Mouse (Mus musculus): Measurements from ENCODE around the gene Lama5.
"Not testable (repeated sequence)": the region's sequence is repeated elsewhere in the genome, so short reads cannot be mapped to it uniquely, and the experiment has no call there.

Gene Lama5

GRCm38 (mm10) chr2:180197323-180198037 lies 28.2 kb downstream of the Lama5 start:
- DNase-seq (ENCODE audit: low spot score): no peak

GRCm38 (mm10) chr2:180196610-180197322 lies 28.9 kb downstream of the Lama5 start:
- no peak for DNase-seq (ENCODE audit: low spot score)

- DNase-seq (ENCODE audit: low spot score): no peak
Measured at GRCm38 (mm10) chr2:180187362-180187761, 38.3 kb downstream of the Lama5 start.

GRCm38 (mm10) chr2:180185686-180186085 lies 40.0 kb downstream of the Lama5 start:
- no peak for DNase-seq (ENCODE audit: low spot score)

GRCm38 (mm10) chr2:180184752-180185109 lies 40.9 kb downstream of the Lama5 start:
- DNase-seq (ENCODE audit: low spot score): no peak

GRCm38 (mm10) chr2:180184011-180184751 lies 41.5 kb downstream of the Lama5 start:
- no peak for DNase-seq (ENCODE audit: low spot score)

GRCm38 (mm10) chr2:180181542-180181941 lies 44.1 kb downstream of the Lama5 start:
- no peak for DNase-seq (ENCODE audit: low spot score)

- no peak for DNase-seq (ENCODE audit: low spot score)
Measured at GRCm38 (mm10) chr2:180175725-180176124, 49.9 kb downstream of the Lama5 start.

GRCm38 (mm10) chr2:180174121-180174520 lies 51.5 kb downstream of the Lama5 start:
- DNase-seq (ENCODE audit: low spot score): no peak

GRCm38 (mm10) chr2:180173711-180174110 lies 51.9 kb downstream of the Lama5 start:
- not testable (repeated sequence) for DNase-seq (ENCODE audit: low spot score)

GRCm38 (mm10) chr2:180173163-180173562 lies 52.5 kb downstream of the Lama5 start:
- no peak for DNase-seq (ENCODE audit: low spot score)

- DNase-seq (ENCODE audit: low spot score): no peak
Measured at GRCm38 (mm10) chr2:180172152-180172551, 53.5 kb downstream of the Lama5 start.

- no peak for DNase-seq (ENCODE audit: low spot score)
Measured at GRCm38 (mm10) chr2:180171522-180172070, 54.1 kb downstream of the Lama5 start.

- peak; percentile 93 for DNase-seq (ENCODE audit: low spot score)
Measured at GRCm38 (mm10) chr2:180170806-180171521, 54.7 kb downstream of the Lama5 start, which contains the start of gene Adrm1. Gene Adrm1 (plus strand): TSS chr2:180171485.

- DNase-seq (ENCODE audit: low spot score): no peak
Measured at GRCm38 (mm10) chr2:180170151-180170805, 55.4 kb downstream of the Lama5 start.

GRCm38 (mm10) chr2:180166869-180167268 lies 58.8 kb downstream of the Lama5 start:
- no peak for DNase-seq (ENCODE audit: low spot score)

- no peak for DNase-seq (ENCODE audit: low spot score)
Measured at GRCm38 (mm10) chr2:180165855-180166254, 59.8 kb downstream of the Lama5 start.

- no peak for DNase-seq (ENCODE audit: low spot score)
Measured at GRCm38 (mm10) chr2:180158627-180159026, 67.0 kb downstream of the Lama5 start.

GRCm38 (mm10) chr2:180154796-180155195 lies 70.9 kb downstream of the Lama5 start:
- DNase-seq (ENCODE audit: low spot score): no peak

- DNase-seq (ENCODE audit: low spot score): no peak
Measured at GRCm38 (mm10) chr2:180148551-180148950, 77.1 kb downstream of the Lama5 start.

- no peak for DNase-seq (ENCODE audit: low spot score)
Measured at GRCm38 (mm10) chr2:180147379-180147778, 78.3 kb downstream of the Lama5 start.
